Mouse (Mus musculus) neutrophil, adult 5-6 weeks (primary cell): ENCODE measurements around the gene Ugt1a10. TPM values are rescaled to one million over a fixed set of nuclear protein-coding genes. Genes with fewer than 3 reads are reported as not detected.
A peak's percentile ranks its signal among the peaks of the same experiment; 100 is the strongest.
"Not testable (repeated sequence)": the region's sequence is repeated elsewhere in the genome, so short reads cannot be mapped to it uniquely, and the experiment has no call there.

Experiments
- ATAC-seq: fragments of 151-379, 151-347 bp; 2 replicates; pipeline ENCODE4 v1.8.0; 2017; ENCODE audit warnings: mild to moderate bottlenecking, moderate TSS enrichment; ENCODE audit not compliant: insufficient number of reproducible peaks, poor library complexity, low FRiP score, severe bottlenecking; ENCODE audit errors: extremely low read depth
- total RNA-seq: library from RNA; stranded (forward); fragments of 200-1000 nt; gene quantifications from 2 replicates; pipeline ENCODE4 v1.2.3, GENCODE M21; 2017

The Ugt1a10 gene
- total RNA-seq, 1 experiment from 2014 or later: not detected

GRCm38 (mm10) chr1:88087513-88087912 is 32.3 kb downstream of the Ugt1a10 start, which contains the start of gene Ugt1a8:
Ugt1a8 (plus strand) TSS chr1:88087813.
- no peak for ATAC-seq

- ATAC-seq: peak; percentile 73
Observed at GRCm38 (mm10) chr1:88092341-88092740, 37.2 kb downstream of the Ugt1a10 start.

GRCm38 (mm10) chr1:88094270-88094676 is 39.1 kb downstream of the Ugt1a10 start:
- peak; percentile 61 for ATAC-seq

- ATAC-seq: peak; percentile 52; the same call in 1 of the 2 replicates
Observed at GRCm38 (mm10) chr1:88094941-88095492, 39.8 kb downstream of the Ugt1a10 start, which contains the start of gene Ugt1a7c. Ugt1a7c (plus strand) TSS chr1:88095062.

- not testable (repeated sequence) for ATAC-seq
Observed at GRCm38 (mm10) chr1:88098546-88098945, 43.4 kb downstream of the Ugt1a10 start.

GRCm38 (mm10) chr1:88099691-88100090 is 44.5 kb downstream of the Ugt1a10 start:
- not testable (repeated sequence) for ATAC-seq

- ATAC-seq: peak; percentile 87
Observed at GRCm38 (mm10) chr1:88103019-88103418, 47.8 kb downstream of the Ugt1a10 start, which contains the start of gene Ugt1a6b. Ugt1a6b (plus strand) TSS chr1:88103252.

- ATAC-seq: not testable (repeated sequence)
Observed at GRCm38 (mm10) chr1:88103697-88104468, 48.7 kb downstream of the Ugt1a10 start.

GRCm38 (mm10) chr1:88104667-88105430 is 49.7 kb downstream of the Ugt1a10 start:
- ATAC-seq: no peak

- ATAC-seq: no peak
Observed at GRCm38 (mm10) chr1:88105656-88106055, 50.5 kb downstream of the Ugt1a10 start.

- 0 out of 2 replicates have a peak, but pooled peaks have one; percentile 16 for ATAC-seq
Observed at GRCm38 (mm10) chr1:88109027-88109557, 53.9 kb downstream of the Ugt1a10 start.

- not testable (repeated sequence) for ATAC-seq
Observed at GRCm38 (mm10) chr1:88109604-88110003, 54.4 kb downstream of the Ugt1a10 start.

GRCm38 (mm10) chr1:88112769-88113168 is 57.6 kb downstream of the Ugt1a10 start:
- not testable (repeated sequence) for ATAC-seq

- ATAC-seq: peak; percentile 39; the same call in 1 of the 2 replicates
Observed at GRCm38 (mm10) chr1:88120550-88120949, 65.4 kb downstream of the Ugt1a10 start.

- ATAC-seq: not testable (repeated sequence)
Observed at GRCm38 (mm10) chr1:88121521-88121920, 66.3 kb downstream of the Ugt1a10 start.

- peak; percentile 70 for ATAC-seq
Observed at GRCm38 (mm10) chr1:88125827-88126360, 70.7 kb downstream of the Ugt1a10 start.

GRCm38 (mm10) chr1:88129091-88129490 is 73.9 kb downstream of the Ugt1a10 start:
- ATAC-seq: not testable (repeated sequence)

GRCm38 (mm10) chr1:88130223-88130622 is 75.0 kb downstream of the Ugt1a10 start:
- not testable (repeated sequence) for ATAC-seq
